Mouse (Mus musculus): ENCODE results near the gene Arhgap18.

Gene Arhgap18

DNA sequence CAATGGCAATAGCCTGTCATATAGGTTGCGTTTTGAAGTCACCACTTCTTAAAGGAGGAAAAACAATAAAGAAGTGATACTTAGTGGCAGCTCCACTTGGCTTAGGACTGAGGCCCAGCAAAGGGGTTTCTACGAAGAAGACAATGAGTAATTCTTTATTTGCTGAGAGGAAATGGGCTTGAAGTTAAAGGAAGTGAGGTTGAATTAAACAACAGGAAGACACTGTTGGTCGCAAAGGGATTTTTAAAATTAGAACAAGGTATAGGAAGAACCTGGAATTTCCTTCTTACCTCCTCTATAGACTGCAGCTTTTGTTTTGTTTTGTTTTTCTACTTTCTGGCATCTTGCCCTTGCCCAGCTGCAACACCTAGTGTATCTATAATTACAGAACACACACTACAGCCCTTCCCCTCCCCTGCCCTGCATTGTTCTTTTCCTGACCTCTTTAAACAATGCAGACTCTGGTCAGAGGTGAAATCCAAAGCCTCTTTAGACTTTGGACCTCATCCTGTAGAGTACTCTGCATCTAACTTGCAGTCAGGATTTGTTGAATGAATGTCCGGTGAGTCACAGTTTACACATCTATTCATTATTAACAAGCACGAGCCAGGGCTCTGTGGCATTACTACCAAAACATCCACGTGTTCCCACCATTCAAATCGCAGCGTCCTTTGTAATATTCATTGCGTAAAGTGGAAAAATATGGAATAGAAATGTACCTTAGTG lies 75.4 kb downstream of the Arhgap18 start:
- in situ Hi-C loops (cut with MboI, MseI): no loop called here

DNA sequence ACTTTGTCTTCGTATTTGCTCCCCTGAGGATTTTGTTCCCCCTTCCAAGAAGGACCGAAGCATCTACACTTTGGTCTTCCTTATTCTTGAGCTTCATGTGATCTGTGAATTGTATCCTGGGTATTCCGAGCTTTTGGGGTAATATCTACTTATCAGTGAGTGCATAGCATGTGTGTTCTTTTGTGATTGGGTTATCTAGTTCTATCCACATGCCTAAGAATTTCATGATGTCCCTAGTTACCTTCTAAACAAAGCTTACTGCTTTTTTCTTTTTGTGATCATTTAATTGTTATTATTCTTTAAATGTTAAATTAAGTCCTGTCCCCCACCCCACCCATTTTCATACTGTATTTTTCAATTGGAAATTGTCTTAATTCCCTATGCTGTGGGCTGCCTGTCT lies 78.8 kb downstream of the Arhgap18 start:
- in situ Hi-C loops (cut with MboI, MseI): no loop called here

DNA sequence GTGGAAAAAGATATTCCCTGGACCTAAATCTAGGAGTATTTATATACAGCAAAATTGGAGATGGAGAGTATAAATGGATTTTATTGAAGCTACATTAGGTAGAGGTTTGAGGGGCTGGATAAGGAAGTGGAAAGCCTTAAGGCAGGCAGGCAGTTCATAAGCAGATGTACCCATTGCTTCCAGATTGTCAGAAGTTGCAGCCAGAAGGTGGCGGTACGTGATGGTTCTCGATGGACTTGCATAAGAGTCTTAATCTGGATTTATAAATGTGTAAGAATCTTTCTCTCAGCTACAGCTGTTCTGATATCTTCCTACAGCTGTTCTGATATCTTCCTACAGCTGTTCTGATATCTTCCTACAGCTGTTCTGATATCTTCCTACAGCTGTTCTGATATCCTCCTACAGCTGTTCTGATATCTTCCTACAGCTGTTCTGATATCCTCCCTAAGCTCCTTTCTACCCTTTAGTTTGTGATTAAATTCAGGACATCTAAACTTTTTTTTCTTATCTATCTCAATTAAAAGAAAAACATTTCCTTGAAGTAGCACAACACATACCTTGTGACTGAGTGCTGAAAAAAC lies 79.5 kb downstream of the Arhgap18 start:
- in situ Hi-C loops (cut with MboI, MseI): no loop called here

DNA sequence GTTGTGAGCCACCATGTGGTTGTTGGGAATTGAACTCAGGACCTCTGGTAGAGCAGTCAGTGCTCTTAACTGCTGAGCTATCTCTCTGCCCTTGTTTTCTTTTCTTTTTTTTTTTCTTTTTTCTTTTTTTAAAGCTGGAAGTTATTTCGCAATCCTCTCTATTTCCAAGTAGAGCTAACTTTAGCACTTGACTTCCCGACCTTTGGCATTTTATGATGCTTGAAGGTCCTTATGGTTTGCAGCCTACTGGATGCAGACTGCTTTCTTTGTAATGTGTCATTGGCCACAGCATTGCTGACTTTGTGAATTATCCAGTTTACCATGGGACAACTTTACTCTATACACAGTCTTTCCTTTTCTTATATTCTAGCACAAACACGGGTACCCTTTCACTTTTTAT lies 80.2 kb downstream of the Arhgap18 start:
- in situ Hi-C loops (cut with MboI, MseI): no loop called here

DNA sequence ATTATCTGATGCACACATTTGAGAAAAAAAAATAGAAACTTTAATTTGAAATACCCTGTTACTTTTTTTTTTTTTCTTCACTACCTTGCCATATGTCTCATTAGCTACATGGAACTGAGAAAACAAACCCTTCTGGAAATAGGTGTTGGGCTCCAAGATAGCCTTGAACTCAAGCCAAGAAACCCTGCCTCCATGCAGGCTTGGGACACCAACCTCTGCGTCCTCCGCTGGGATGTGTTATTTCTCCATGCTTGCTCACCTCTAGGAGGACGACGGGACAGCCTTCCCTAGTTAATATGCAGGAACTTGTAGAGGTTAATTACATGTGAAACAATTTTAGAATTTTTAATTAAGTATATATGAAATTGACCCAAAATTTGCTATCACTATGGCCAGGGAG lies 96.1 kb downstream of the Arhgap18 start:
- in situ Hi-C loops (cut with MboI, MseI): no loop called here

DNA sequence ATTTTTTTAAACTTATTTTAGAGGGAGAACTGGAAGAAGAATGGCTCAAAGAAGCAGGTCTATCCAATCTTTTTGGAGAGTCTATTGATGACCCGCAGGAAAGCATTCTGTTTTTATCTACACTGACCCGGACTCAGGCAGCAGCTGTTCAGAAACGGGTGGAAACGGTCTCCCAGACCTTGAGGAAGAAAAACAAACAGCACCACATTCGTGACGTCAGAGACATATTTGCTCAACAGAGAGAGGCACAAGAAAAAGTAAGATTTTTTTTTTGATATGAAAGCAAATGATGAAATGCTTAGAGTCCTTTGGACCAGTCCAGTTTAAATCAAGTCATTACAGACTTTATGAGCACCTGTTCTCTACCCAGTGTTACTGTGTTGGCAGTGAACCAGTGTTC lies 96.6 kb downstream of the Arhgap18 start:
- in situ Hi-C loops (cut with MboI, MseI): no loop called here

DNA sequence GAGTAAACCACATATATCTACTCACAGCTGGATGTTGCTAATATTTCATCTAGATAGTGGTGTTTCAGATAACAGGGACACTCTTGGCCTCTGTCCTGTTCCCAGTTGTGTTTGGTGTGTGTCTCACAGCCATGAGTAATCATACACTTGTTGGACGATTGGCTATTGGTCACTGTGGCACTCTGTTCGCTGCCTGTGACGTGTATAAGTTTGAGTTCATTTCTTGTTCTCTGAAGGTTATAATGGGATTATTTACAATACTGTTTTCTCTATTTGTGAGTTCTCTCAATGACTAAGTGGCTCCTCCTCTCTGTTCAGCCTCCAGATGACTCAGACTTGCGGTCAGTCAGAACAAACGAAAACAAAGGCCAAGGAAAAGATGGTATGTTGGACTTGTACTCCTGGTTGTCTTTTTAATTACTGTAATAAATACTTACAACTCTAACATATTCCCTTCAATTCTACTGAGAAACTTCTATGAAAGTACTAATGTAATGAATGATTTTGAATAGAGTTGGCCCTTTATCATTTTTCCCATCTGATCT lies 101.4 kb downstream of the Arhgap18 start:
- in situ Hi-C loops (cut with MboI, MseI): no loop called here

DNA sequence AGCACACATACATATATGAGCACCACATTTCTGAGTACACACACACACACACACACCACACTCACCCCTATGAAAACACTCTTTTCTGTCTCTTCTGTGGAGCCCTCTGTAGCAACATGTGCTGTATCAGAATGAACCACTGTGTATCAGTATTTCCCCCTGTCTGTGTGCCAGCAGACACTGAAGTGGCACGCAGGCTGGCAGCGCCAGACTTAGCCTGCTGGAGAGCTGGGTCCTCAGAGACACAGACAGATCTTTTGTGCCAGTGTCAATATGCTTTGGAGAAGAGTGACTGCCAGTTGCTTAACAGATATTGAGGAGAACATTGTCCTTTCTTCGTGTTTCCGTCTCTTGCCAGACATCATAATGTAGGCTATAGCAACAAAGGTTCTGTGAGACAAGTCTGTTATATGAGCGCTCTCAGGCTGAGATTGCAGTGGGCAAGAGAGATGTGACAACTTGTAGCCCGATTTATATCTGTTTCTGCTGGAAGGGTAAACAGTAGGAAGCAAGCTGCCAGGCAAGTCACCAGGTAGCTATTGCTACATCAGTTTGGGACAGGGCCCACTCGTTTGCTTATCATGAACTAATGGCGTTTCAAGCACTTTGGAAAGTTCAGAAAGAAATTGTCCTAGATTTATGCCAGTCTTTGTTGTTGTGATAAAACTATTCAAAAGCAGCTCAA lies 102.8 kb downstream of the Arhgap18 start:
- in situ Hi-C loops (cut with MboI, MseI): no loop called here

DNA sequence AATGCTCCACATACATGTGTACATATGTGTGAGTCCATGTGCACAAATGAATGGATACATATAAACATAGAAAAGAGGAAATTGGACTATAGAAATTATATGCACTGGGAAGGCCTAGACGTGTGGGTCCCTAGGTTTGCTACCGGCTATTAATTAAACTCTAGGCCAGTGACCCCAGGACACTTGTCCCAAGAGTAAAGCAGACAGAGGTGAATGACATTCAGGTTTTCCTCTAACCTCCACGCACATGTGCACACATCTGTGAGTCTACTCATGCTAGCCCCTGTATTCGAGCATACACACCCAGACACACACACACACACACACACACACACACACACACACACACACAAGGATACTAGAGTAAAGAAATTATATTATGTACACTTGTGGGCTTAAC lies 104.4 kb downstream of the Arhgap18 start:
- in situ Hi-C loops (cut with MboI, MseI): no loop called here

DNA sequence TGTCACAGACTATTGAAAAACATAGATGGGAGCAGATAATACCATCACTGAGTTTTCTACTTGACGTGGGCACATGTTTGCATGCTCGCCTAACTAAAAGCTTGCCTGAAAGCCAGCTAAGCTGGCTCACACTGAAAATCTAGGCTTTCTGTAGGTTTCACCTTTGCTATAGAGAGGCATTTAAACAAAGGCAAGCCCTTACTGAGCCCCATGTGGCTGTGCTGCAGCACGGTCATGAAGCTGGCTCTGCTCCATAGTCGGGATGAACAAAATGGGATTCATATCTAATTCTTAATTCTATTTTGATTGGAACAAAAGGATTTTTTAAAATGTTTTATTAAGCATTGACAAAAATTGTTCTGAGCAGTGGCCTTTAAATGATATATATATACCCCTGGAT lies 105.3 kb downstream of the Arhgap18 start:
- in situ Hi-C loops (cut with MboI, MseI): no loop called here

DNA sequence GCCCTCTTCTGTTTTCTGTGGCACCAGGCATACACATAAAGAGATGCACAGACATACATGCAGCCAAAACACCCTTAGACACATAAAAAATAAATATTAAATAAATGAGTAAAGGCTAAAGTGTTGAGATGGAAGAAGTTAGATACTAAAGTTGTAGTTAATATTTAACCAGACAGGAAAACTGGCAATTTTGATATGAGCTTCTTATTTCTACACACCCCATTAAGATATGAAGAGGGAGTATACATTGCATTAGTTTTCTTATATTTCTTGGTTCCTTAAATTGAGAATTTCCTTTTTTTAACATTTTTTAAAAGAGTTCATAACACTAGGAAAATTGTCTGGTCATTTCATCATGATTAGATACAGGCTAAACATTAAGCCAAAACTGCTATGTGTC lies 108.0 kb downstream of the Arhgap18 start:
- in situ Hi-C loops (cut with MboI, MseI): no loop called here

DNA sequence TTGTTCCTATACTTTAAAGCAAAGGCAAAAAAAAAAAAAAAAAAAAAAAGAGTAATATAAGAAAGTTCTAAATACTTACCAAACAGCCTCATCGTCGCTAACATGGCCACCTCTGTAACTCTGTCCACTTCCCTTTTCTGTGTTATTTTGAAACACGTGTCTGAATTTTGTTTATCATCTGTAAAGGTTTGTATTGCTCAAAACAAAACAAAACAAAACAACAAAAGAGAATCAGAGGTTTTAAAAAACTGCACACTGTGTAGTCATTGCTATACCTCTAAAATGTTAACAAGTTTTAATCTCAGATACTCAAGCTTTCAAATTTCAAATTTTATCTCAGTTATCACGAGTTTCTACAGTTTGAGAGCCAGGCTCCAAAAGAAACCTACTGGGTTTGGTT lies 109.0 kb downstream of the Arhgap18 start:
- in situ Hi-C loops (cut with MboI, MseI): no loop called here

DNA sequence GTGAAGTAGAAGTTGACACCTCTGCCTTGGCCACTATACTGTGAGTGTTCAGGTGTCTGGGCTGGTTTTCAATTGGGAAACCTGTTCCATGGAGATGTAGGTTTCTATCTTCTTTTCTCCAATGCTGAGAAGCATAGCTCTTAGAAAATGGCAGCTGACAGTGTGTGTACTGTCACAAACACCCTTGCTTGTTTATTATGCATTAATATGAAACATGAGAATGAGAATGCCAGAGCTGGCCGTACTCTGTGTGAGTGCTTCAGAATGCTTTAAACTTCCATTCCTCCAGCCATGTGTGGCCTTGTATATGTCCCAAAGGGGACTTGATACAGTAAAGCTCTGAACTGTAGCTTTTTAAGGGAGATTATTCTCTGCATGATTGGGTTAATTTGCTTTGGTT lies 110.8 kb downstream of the Arhgap18 start:
- in situ Hi-C loops (cut with MboI, MseI): no loop called here

DNA sequence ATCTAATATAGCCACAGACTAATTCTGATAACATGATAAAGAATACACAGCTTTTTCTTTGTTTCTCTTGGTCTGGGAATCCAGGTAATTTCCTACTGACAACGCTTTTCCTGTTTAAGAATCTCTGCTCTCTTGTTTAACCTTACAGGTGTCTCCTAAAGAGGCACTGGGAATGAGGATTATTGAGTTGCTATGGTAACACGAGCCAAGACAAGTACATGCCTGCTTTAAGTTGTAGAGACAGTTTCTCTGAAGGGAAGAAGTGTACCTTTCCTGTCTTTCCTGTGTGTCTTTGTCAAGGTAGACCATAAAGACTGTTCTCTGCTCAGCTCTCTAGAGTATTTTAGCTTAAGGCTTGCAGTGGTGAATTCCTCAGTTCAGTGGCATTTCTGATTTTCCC lies 117.6 kb downstream of the Arhgap18 start:
- in situ Hi-C loops (cut with MboI, MseI): no loop called here

DNA sequence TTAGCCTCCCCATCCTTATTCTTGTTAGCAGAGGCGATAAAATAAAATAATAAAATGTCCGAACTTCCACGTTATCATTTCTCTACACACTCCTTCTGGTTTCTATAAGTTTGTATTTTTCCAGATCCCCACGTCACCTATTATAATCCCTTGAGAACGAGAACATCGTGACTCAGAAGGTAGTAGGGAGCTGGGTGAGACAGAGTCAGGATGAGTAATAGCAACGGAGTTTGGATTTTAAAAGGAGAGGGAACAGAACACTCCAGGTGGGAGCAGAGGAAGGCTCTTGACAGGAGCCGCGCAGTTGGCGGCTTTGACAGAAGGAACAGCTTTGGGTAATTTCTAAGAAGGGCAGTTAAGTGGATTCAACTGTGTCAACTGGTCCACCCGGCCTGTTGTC lies 124.1 kb downstream of the Arhgap18 start:
- in situ Hi-C loops (cut with MboI, MseI): no loop called here

DNA sequence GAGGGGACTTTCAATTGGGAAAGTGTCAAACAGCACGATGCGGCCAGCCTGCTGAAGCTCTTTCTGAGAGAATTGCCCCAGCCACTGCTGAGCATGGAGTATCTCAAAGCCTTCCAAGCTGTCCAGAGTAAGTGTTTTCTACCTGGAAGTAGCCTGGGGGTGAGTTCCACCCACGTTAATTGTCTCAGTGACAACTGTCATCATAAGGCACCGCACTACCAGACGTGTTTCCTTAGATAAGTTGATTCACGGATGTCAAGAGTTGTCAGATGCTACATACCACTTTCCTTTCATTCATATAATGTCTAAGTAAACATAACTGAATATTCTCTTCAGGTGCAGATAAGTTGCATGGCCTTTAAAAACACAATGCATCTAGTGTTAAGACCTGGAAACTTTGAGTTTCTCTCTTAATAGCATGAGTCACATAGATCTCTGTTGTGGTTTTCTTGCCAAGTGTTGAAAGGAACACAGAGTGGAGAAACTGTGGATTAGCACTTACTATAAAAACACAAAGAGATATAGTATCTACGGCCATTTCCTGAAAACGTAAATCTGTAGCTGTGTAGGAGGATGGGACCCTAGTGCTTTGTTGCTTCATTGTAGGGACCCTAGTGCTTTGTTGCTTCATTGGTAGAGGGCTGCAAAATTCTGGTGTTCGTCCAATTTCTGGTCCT lies 125.8 kb downstream of the Arhgap18 start:
- in situ Hi-C loops (cut with MboI, MseI): no loop called here

DNA sequence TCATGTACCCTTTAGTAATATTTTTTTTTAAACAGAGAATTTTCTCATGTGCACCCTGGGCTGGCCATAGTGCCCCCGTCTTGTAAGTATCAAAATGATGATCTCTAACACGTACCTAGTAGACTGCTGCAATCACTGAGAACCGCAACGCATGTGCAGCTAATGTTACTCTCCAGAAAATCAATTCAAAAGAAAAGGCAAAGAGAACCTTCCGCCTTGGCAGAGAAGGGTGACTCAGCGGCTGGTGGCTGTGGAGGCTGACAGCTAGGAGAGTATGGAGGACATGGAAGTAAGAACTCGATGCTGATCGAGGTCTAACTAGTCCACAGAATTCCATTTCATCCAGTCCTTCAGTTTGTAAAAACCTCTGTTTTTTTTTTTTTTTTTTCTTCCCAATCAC lies 131.7 kb downstream of the Arhgap18 start:
- in situ Hi-C loops (cut with MboI, MseI): no loop called here

DNA sequence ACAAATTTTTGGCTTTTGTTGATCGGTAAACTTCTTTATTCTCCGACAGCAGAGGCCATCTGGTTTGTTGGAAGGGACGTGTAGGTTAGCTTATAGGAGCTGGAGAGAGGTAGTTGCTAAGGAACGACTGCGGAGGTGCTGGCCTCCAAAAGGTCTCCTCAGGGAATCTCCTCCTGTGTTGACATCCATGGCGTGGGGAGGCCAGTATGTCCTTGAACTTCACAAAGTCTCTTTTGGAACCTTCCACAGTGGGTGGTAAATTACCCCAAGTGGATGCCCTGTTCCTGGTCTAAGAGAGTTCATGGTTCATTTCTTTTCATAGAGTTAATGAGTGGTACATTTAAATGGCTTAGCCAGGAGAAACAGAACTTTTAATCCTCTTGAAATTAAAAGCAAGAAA lies 136.0 kb downstream of the Arhgap18 start:
- in situ Hi-C loops (cut with MboI, MseI): no loop called here

DNA sequence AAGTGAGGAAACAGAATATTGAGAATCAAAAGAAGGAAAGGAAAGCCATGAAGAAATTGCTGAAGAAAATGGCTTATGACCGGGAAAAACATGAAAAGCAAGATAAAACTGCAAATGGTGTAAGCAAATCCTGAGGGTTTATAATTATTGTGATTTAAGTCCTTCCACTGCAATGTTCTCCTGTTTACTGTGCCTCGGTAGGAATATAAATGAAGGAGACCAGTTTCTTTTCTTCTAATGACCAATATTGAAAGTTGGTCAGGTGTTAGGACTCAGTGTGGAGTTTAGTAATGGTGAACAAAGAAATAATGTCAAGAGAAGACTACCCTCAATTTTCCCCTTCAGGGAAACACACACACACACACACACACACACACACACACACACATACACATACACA lies 136.5 kb downstream of the Arhgap18 start:
- in situ Hi-C loops (cut with MboI, MseI): loop anchor here (5.0 kb wide), 3 partner anchors 137 to 517 kb away; partner anchors contain the start of gene Arhgap18

DNA sequence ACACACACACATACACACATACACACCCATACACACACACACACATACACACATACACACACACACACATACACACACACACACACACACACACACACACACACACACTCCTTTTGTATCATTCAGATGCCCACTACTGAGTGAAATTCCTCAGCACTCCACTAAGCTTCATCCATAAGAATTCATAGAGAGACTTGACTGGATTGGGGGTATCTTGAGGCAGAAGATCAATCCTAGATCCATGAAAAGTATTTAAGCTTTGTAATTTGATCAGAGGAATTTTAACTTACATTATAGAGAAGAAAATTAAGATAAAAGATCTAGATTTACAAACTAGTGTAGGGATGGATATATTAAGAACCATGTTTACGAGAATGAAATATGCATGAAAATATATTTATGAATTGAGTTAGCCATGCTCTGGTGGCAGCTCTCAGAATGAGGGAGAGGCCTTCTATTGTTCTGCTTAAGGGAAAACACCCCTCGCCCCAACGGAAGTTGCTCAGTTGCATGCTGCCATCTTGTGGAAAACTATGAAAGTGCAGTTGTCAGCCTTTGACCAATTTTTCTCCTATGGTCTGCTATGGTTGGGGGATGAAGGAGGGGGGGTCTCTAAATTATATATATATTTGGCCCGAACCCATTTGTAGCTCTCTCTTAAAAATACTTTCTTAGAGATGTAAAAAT lies 137.2 kb downstream of the Arhgap18 start:
- in situ Hi-C loops (cut with MboI, MseI): loop anchor here (5.0 kb wide), 3 partner anchors 138 to 518 kb away; partner anchors contain the start of gene Arhgap18

DNA sequence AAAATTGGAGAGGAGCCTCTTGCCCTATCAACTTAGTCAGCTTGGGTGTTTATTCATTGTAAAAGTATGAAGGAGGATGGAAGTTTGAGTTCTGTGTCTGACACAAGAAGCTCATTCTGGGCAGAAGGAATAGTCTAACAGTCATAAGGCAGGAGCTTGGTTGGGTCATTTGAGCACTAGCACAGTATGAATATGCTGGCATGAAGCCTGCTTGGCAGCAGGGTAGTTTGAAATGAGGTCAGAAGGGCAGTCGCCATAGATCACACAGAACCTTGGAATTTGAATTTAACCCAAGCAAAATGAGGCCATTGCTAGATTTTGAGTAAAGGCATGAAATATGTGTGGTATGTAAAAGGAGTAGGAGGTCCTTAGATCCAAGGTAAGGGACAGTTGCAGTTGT lies 139.9 kb downstream of the Arhgap18 start:
- in situ Hi-C loops (cut with MboI, MseI): loop anchor here (5.0 kb wide), 3 partner anchors 141 to 521 kb away; partner anchors contain the start of gene Arhgap18

Measured in T-helper 1 cell (primary cell).